19 mouse cellular contexts compared by ENCODE assay signal in genomic region chr1:167499097-167499850, GRCm38 (mm10). TPM values are rescaled to one million over a fixed set of nuclear protein-coding genes. Genes with fewer than 3 reads are reported as not detected.
DNase-seq lines count a peak whose midpoint lies in the region; ATAC-seq and TF ChIP-seq lines count a peak whose summit lies in the region.
"Had no signal": no experiment of that assay in that cellular context is flagged by ENCODE, and none has a peak within 500 bp of the region (broad histone marks: within the 10 kb centered on the region; RNA-seq: fewer than 3 reads in every experiment).

No protein-coding gene starts in this region.

- TF ChIP-seq CTCF in forebrain, postnatal 0 days (IDR thresholded peaks at IDR 0.05; ENCODE audit: low read depth), result no peak
- no peak for TF ChIP-seq CTCF in gastrocnemius, adult 2 months (IDR thresholded peaks at IDR 0.05)

- intact Hi-C loops in gastrocnemius, adult 2 months (cut with DNase I), result no loop called here

- H3K27ac ChIP-seq in hindbrain, embryonic 12.5 days, result peak overlapping the region; percentile 32
- H3K27ac ChIP-seq in hindbrain, embryonic 10.5 days, result no peak overlapping the region
- H3K27ac ChIP-seq in forebrain, postnatal 0 days (ENCODE audit: low read depth, low read length), result peak overlapping the region; percentile 74
- H3K27ac ChIP-seq in gastrocnemius, adult 2 months, result no peak overlapping the region
- H3K27ac ChIP-seq: embryonic facial prominence, embryonic 15.5 days; heart, adult 2 months; liver, embryonic 13.5 days; stomach, embryonic 15.5 days had no signal

- H3K36me3 ChIP-seq in hindbrain, embryonic 12.5 days, result no peaks in the 10 kb centered on the region
- H3K36me3 ChIP-seq in hindbrain, embryonic 10.5 days, result no peaks in the 10 kb centered on the region
- H3K36me3 ChIP-seq in forebrain, postnatal 0 days (ENCODE audit: insufficient read depth), result no peaks in the 10 kb centered on the region
- H3K36me3 ChIP-seq: embryonic facial prominence, embryonic 15.5 days; G1E; liver, embryonic 13.5 days; stomach, embryonic 15.5 days had no signal

- no peak overlapping the region for H3K9ac ChIP-seq in hindbrain, embryonic 12.5 days
- 0 out of 2 replicates have a peak overlapping the region, but pooled peaks have one; percentile 18 for H3K9ac ChIP-seq in forebrain, postnatal 0 days
- H3K9ac ChIP-seq: embryonic facial prominence, embryonic 15.5 days; liver, embryonic 13.5 days; stomach, embryonic 15.5 days had no signal

- WGBS in hindbrain, embryonic 12.5 days, result 53% methylated on average over 12 of the region's 12 CpGs
- 82% methylated on average over 12 of the region's 12 CpGs for WGBS in hindbrain, embryonic 10.5 days
- 34% methylated on average over 12 of the region's 12 CpGs for WGBS in forebrain, postnatal 0 days

- DNase-seq in hindbrain, embryonic 10.5 days (ENCODE audit: low spot score), result no peak
- DNase-seq in embryo, embryonic 11 days, result peak; percentile 45
- peak; percentile 30 for DNase-seq in forebrain, postnatal 0 days
- DNase-seq in mesoderm, embryonic 11.5 days (ENCODE audit: low read depth, low spot score), result peak; percentile 55
- no peak for DNase-seq in gastrocnemius, adult 2 months
- no peak for DNase-seq in frontal cortex, postnatal 10 days (ENCODE audit: low spot score in 2 of 2)
- DNase-seq: adrenal gland, adult 8-10 months; cerebellum, adult 9-10 months; heart, adult 2 months; heart, postnatal 14 days; kidney, adult 2 months; liver, embryonic 13.5 days; lung, postnatal 10 days had no signal

- ATAC-seq in hindbrain, embryonic 12.5 days (ENCODE audit: low FRiP score), result peak; percentile 64
- peak; percentile 66 for ATAC-seq in forebrain, postnatal 0 days

- no peaks in the 10 kb centered on the region for H3K9me3 ChIP-seq in hindbrain, embryonic 12.5 days (replicated peaks)
- H3K9me3 ChIP-seq in hindbrain, embryonic 10.5 days, result no peaks in the 10 kb centered on the region
- no peaks in the 10 kb centered on the region for H3K9me3 ChIP-seq in forebrain, postnatal 0 days (ENCODE audit: low read length)
- H3K9me3 ChIP-seq: embryonic facial prominence, embryonic 15.5 days; liver, embryonic 13.5 days; stomach, embryonic 15.5 days had no signal

- H3K4me3 ChIP-seq in hindbrain, embryonic 12.5 days, result no peak overlapping the region
- no peak overlapping the region for H3K4me3 ChIP-seq in hindbrain, embryonic 10.5 days
- H3K4me3 ChIP-seq in forebrain, postnatal 0 days (ENCODE audit: low read depth, low read length), result no peak overlapping the region
- no peak overlapping the region for H3K4me3 ChIP-seq in gastrocnemius, adult 2 months
- H3K4me3 ChIP-seq: embryonic facial prominence, embryonic 15.5 days; heart, adult 2 months; liver, embryonic 13.5 days; stomach, embryonic 15.5 days had no signal

- H3K4me1 ChIP-seq in hindbrain, embryonic 12.5 days, result peaks cover 16% of the 10 kb centered on the region
- H3K4me1 ChIP-seq in hindbrain, embryonic 10.5 days (replicated peaks), result peaks cover 22% of the 10 kb centered on the region; the same call in 1 of the 2 replicates
- 0 out of 2 replicates have a peak, but pooled peaks cover 4% of the 10 kb centered on the region for H3K4me1 ChIP-seq in forebrain, postnatal 0 days (ENCODE audit: insufficient read depth)
- H3K4me1 ChIP-seq: liver, embryonic 13.5 days; stomach, embryonic 15.5 days had no signal

- no peaks in the 10 kb centered on the region for H3K27me3 ChIP-seq in hindbrain, embryonic 12.5 days
- no peaks in the 10 kb centered on the region for H3K27me3 ChIP-seq in hindbrain, embryonic 10.5 days (ENCODE audit: insufficient read depth, poor library complexity, severe bottlenecking)
- no peaks in the 10 kb centered on the region for H3K27me3 ChIP-seq in forebrain, postnatal 0 days (ENCODE audit: insufficient read depth, low read length)
- H3K27me3 ChIP-seq: liver, embryonic 13.5 days; stomach, embryonic 15.5 days had no signal

- H3K4me2 ChIP-seq in hindbrain, embryonic 12.5 days (replicated peaks), result no peak overlapping the region
- no peak overlapping the region for H3K4me2 ChIP-seq in forebrain, postnatal 0 days (ENCODE audit: low read depth)
- H3K4me2 ChIP-seq: embryonic facial prominence, embryonic 15.5 days; liver, embryonic 13.5 days; stomach, embryonic 15.5 days had no signal

RNA-seq across cellular contexts. Expression of gene Lrrc52, which starts 32.7 kb away (rescaled TPM):
- not detected in 2 replicates for polyA plus RNA-seq in hindbrain, embryonic 12.5 days (2016; fragmentation: Nextera tagmentation; extraction: Ambion mirVana)
- polyA plus RNA-seq in hindbrain, embryonic 10.5 days (2016; fragmentation: Nextera tagmentation; extraction: Ambion mirVana), result not detected in 2 replicates
- total RNA-seq in forebrain, postnatal 0 days (2014; rRNA removed), result not detected in 2 replicates
- polyA plus RNA-seq in forebrain, postnatal 0 days (2015; fragmentation: Nextera tagmentation; extraction: Ambion mirVana), result not detected in 2 replicates
- 10 to 100 TPM in 1 of 2 experiments, 1 to 10 TPM in 1; 6.5 to 13.1 TPM for total RNA-seq in gastrocnemius, adult 2 months (2021)
- total RNA-seq: layer of hippocampus, adult 18-20 months; neutrophil, adult 5-6 weeks had no signal
- polyA plus RNA-seq: embryonic facial prominence, embryonic 15.5 days; G1E; liver, embryonic 13.5 days had no signal

Comparison
In these comparisons a context has a peak if more than half of its experiments do, and no peak if none do; other contexts are left out.
1. H3K27ac ChIP-seq: peak in hindbrain, embryonic 12.5 days (single experiment) and forebrain, postnatal 0 days (single experiment); none in hindbrain, embryonic 10.5 days (single experiment) and gastrocnemius, adult 2 months (single experiment).
2. DNase-seq: peak in embryo, embryonic 11 days (single experiment), forebrain, postnatal 0 days (single experiment) and mesoderm, embryonic 11.5 days (single experiment); none in hindbrain, embryonic 10.5 days (single experiment), gastrocnemius, adult 2 months (single experiment) and frontal cortex, postnatal 10 days (0 of 2).